In genomic region chr12:32681910-32682309, GRCm38 (mm10) we compare ENCODE assay signal across 15 mouse cellular contexts.
DNase-seq lines count a peak whose midpoint lies in the region; ATAC-seq and TF ChIP-seq lines count a peak whose summit lies in the region.
"Had no signal": no experiment of that assay in that cellular context is flagged by ENCODE, and none has a peak within 500 bp of the region (broad histone marks: within the 10 kb centered on the region; RNA-seq: fewer than 3 reads in every experiment).

No protein-coding gene starts in this region.

- H3K9me3 ChIP-seq in kidney, embryonic 14.5 days (ENCODE audit: control insufficient read depth, low read length): no peaks in the 10 kb centered on the region
- no peaks in the 10 kb centered on the region for H3K9me3 ChIP-seq in liver, postnatal 0 days (ENCODE audit: low read length)
- no peaks in the 10 kb centered on the region for H3K9me3 ChIP-seq in liver, embryonic 12.5 days (replicated peaks)
- H3K9me3 ChIP-seq: embryonic facial prominence, embryonic 12.5 days; forebrain, embryonic 15.5 days; heart, embryonic 12.5 days; hindbrain, embryonic 15.5 days had no signal

- no peaks in the 10 kb centered on the region for H3K27me3 ChIP-seq in heart, adult 2 months (ENCODE audit: control insufficient read depth, insufficient read depth, low read length)
- H3K27me3 ChIP-seq in kidney, embryonic 14.5 days (ENCODE audit: control insufficient read depth, insufficient read depth, low read length): no peaks in the 10 kb centered on the region
- no peaks in the 10 kb centered on the region for H3K27me3 ChIP-seq in liver, postnatal 0 days (ENCODE audit: insufficient read depth, low read length)
- H3K27me3 ChIP-seq in liver, embryonic 12.5 days (replicated peaks): no peaks in the 10 kb centered on the region
- H3K27me3 ChIP-seq: embryonic facial prominence, embryonic 12.5 days; forebrain, embryonic 15.5 days; heart, embryonic 12.5 days; hindbrain, embryonic 15.5 days had no signal

- no peak for DNase-seq in heart, adult 2 months
- DNase-seq in heart, postnatal 36 days: no peak
- peak; percentile 31 to 55 for DNase-seq in kidney, adult 8-10 months
- DNase-seq in liver, postnatal 0 days: no peak
- DNase-seq: cerebellum, adult 11-12 months; cerebellum, adult 9-10 months; cerebellum, postnatal 25 days; gastrocnemius, postnatal 36 days had no signal

- TF ChIP-seq POLR2A in heart, adult 2 months (IDR thresholded peaks at IDR 0.05; ENCODE audit: insufficient read depth, low read depth, low read length): no peak

- no peak overlapping the region for H3K4me2 ChIP-seq in kidney, embryonic 14.5 days (replicated peaks; ENCODE audit: low read depth, low read length)
- H3K4me2 ChIP-seq in liver, postnatal 0 days (ENCODE audit: low read depth, low read length): no peak overlapping the region
- H3K4me2 ChIP-seq in liver, embryonic 12.5 days: no peak overlapping the region
- H3K4me2 ChIP-seq: embryonic facial prominence, embryonic 12.5 days; forebrain, embryonic 15.5 days; heart, embryonic 12.5 days; hindbrain, embryonic 15.5 days had no signal

- H3K36me3 ChIP-seq in heart, adult 2 months (ENCODE audit: control insufficient read depth, insufficient read depth, low read length): peaks cover 8% of the 10 kb centered on the region
- H3K36me3 ChIP-seq in kidney, embryonic 14.5 days (ENCODE audit: control insufficient read depth, insufficient read depth, low read length): no peaks in the 10 kb centered on the region
- no peaks in the 10 kb centered on the region for H3K36me3 ChIP-seq in liver, postnatal 0 days (replicated peaks; ENCODE audit: insufficient read depth, low read length)
- no peaks in the 10 kb centered on the region for H3K36me3 ChIP-seq in liver, embryonic 12.5 days
- H3K36me3 ChIP-seq: embryonic facial prominence, embryonic 12.5 days; forebrain, embryonic 15.5 days; heart, embryonic 12.5 days; hindbrain, embryonic 15.5 days had no signal

- WGBS in heart, adult 2 months: 53% methylated on average over 3 of the region's 3 CpGs
- 76% methylated on average over 3 of the region's 3 CpGs for WGBS in kidney, embryonic 14.5 days
- 55% methylated on average over 3 of the region's 3 CpGs for WGBS in liver, postnatal 0 days (ENCODE audit: insufficient replicate concordance)
- 74% methylated on average over 3 of the region's 3 CpGs for whole genome bisulfite sequencing in liver, embryonic 12.5 days (ENCODE audit: insufficient replicate concordance)

- ATAC-seq in kidney, embryonic 14.5 days (ENCODE audit: low FRiP score, low TSS enrichment): no peak
- ATAC-seq in liver, postnatal 0 days: peak; percentile 89
- ATAC-seq in liver, embryonic 12.5 days: no peak
- ATAC-seq: forebrain, embryonic 15.5 days; inflammation-experienced regulatory T-cells, adult 6 months had no signal

- peak overlapping the region; percentile 29 for H3K27ac ChIP-seq in heart, adult 2 months
- H3K27ac ChIP-seq in kidney, embryonic 14.5 days (ENCODE audit: low read depth, low read length): no peak overlapping the region
- peak overlapping the region; percentile 78 for H3K27ac ChIP-seq in liver, postnatal 0 days (ENCODE audit: low read depth)
- H3K27ac ChIP-seq in liver, embryonic 12.5 days: no peak overlapping the region
- H3K27ac ChIP-seq: embryonic facial prominence, embryonic 12.5 days; forebrain, embryonic 15.5 days; hindbrain, embryonic 15.5 days had no signal

- intact Hi-C loops in heart, adult 2 months (cut with DNase I): no loop called here
- intact Hi-C loops in heart, postnatal 36 days (cut with DNase I): no loop called here

- TF ChIP-seq EP300 in heart, adult 2 months (IDR thresholded peaks at IDR 0.05; ENCODE audit: insufficient read depth, low read depth, low read length): no peak
- TF ChIP-seq EP300 in liver, postnatal 0 days (IDR thresholded peaks at IDR 0.05; ENCODE audit: low read depth): peak; percentile 43; the same call in 1 of the 2 replicates

- no peak for TF ChIP-seq CTCF in heart, adult 2 months (IDR thresholded peaks at IDR 0.05)
- TF ChIP-seq CTCF in liver, postnatal 0 days (IDR thresholded peaks at IDR 0.05; ENCODE audit: low read depth): no peak

- H3K79me2 ChIP-seq in heart, adult 2 months (replicated peaks; ENCODE audit: control insufficient read depth, insufficient read depth, low read length): no peaks in the 10 kb centered on the region

- H3K4me1 ChIP-seq in heart, adult 2 months (ENCODE audit: control insufficient read depth, insufficient read depth, low read length): peaks cover 2% of the 10 kb centered on the region
- H3K4me1 ChIP-seq in kidney, embryonic 14.5 days (ENCODE audit: control insufficient read depth, insufficient read depth, low read length): no peaks in the 10 kb centered on the region
- H3K4me1 ChIP-seq in liver, postnatal 0 days (ENCODE audit: insufficient read depth): no peaks in the 10 kb centered on the region
- no peaks in the 10 kb centered on the region for H3K4me1 ChIP-seq in liver, embryonic 12.5 days
- H3K4me1 ChIP-seq: embryonic facial prominence, embryonic 12.5 days; forebrain, embryonic 15.5 days; heart, embryonic 12.5 days; hindbrain, embryonic 15.5 days had no signal

- no peak overlapping the region for H3K9ac ChIP-seq in heart, adult 2 months (ENCODE audit: low read depth, low read length)
- H3K9ac ChIP-seq in kidney, embryonic 14.5 days (ENCODE audit: low read depth, low read length): no peak overlapping the region
- H3K9ac ChIP-seq in liver, postnatal 0 days (replicated peaks): no peak overlapping the region
- no peak overlapping the region for H3K9ac ChIP-seq in liver, embryonic 12.5 days
- H3K9ac ChIP-seq: embryonic facial prominence, embryonic 12.5 days; forebrain, embryonic 15.5 days; heart, embryonic 12.5 days; hindbrain, embryonic 15.5 days had no signal

- no peak overlapping the region for H3K4me3 ChIP-seq in heart, adult 2 months
- no peak overlapping the region for H3K4me3 ChIP-seq in kidney, embryonic 14.5 days (ENCODE audit: low read length)
- H3K4me3 ChIP-seq in liver, postnatal 0 days (ENCODE audit: low read depth, low read length): no peak overlapping the region
- H3K4me3 ChIP-seq in liver, embryonic 12.5 days: no peak overlapping the region
- H3K4me3 ChIP-seq: embryonic facial prominence, embryonic 12.5 days; forebrain, embryonic 15.5 days; heart, embryonic 12.5 days; hindbrain, embryonic 15.5 days had no signal

Comparison
In these comparisons a context has a peak if more than half of its experiments do, and no peak if none do; other contexts are left out.
1. H3K27ac ChIP-seq: peak in heart, adult 2 months (single experiment) and liver, postnatal 0 days (single experiment); none in kidney, embryonic 14.5 days (single experiment) and liver, embryonic 12.5 days (single experiment).
2. DNase-seq: peak in kidney, adult 8-10 months (2 of 2); none in heart, adult 2 months (0 of 2), heart, postnatal 36 days (0 of 2) and liver, postnatal 0 days (single experiment).